Mouse (Mus musculus) cerebellum, adult 2 months (tissue): ENCODE measurements around the gene Spag7.

Experiments used
- CTCF ChIP-seq: fragments of 200-500 bp; IDR thresholded peaks from 2 replicates; pipeline ENCODE4 v1.5.1; 2011; ENCODE audit warnings: low read depth, mild to moderate bottlenecking, control low read depth, low read length, moderate library complexity, borderline replicate concordance; ENCODE audit not compliant: insufficient read depth
- POLR2A ChIP-seq: fragments of 200-500 bp; IDR thresholded peaks from 2 replicates; pipeline ENCODE4 v1.6.1; 2011; ENCODE audit warnings: low read length, control low read depth, borderline replicate concordance; ENCODE audit not compliant: insufficient read depth

GRCm38 (mm10) chr11:70652884-70653344 is 16.3 kb downstream of the Spag7 start:
- no peak for TF ChIP-seq CTCF
- no peak for TF ChIP-seq POLR2A
